Mouse (Mus musculus): ENCODE measurements around the gene Atxn1l.

- TF ChIP-seq CTCF (IDR thresholded peaks at IDR 0.05; ENCODE audit: extremely low read depth, insufficient read depth, low read length) (no peak), POLR2A (IDR thresholded peaks at IDR 0.05; ENCODE audit: extremely low read depth, insufficient read depth, low read length) (no peak)
These were observed 476 bp upstream of the Atxn1l start for GRCm38 (mm10) chr8:109738049-109738380.

Data from cortical plate, adult 2 months (tissue).